Mouse (Mus musculus): ENCODE measurements around the gene Tmsb15b2. TPM values are rescaled to one million over a fixed set of nuclear protein-coding genes. Genes with fewer than 3 reads are reported as not detected.

Tmsb15b2 gene
- total and polyA plus RNA-seq, 3 experiments = not detected

GRCm38 (mm10) chrX:137015099-137015709 is 39.9 kb upstream of the Tmsb15b2 start:
- DNase-seq (ENCODE audit: low read depth, low spot score) = peak; percentile 87
- Histone ChIP-seq H3K9ac (ENCODE audit: control insufficient read depth, low read depth, low read length, poor library complexity, severe bottlenecking) (no peak overlapping the region), H3K27ac (ENCODE audit: control insufficient read depth, low read depth, low read length) (no peak overlapping the region), H3K4me1 (ENCODE audit: control insufficient read depth in 1 of 2, insufficient read depth in 2 of 2, low read length in 2 of 2) (no peaks in the 10 kb centered on the region; a peak in 1 of 4 replicates), H3K36me3 (ENCODE audit: control insufficient read depth in 1 of 2, insufficient read depth in 2 of 2, low read length in 2 of 2) (peaks cover 2 to 3% of the 10 kb centered on the region in 2 experiments; a peak in 3 of 4 replicates), H3K79me2 (ENCODE audit: control insufficient read depth, insufficient read depth, low read length, poor library complexity) (no peaks in the 10 kb centered on the region), H3K27me3 (ENCODE audit: control insufficient read depth in 1 of 2, insufficient read depth in 2 of 2, low read length in 2 of 2) (no peaks in the 10 kb centered on the region), H3K4me3 (ENCODE audit: control insufficient read depth in 1 of 2, insufficient read depth in 1 of 2, low read depth in 2 of 2, low read length in 2 of 2) (no peak overlapping the region), H3K9me3 (replicated peaks; ENCODE audit: insufficient read depth, low read length) (no peaks in the 10 kb centered on the region)
- no peak for TF ChIP-seq POLR2AphosphoS5 (IDR thresholded peaks at IDR 0.05; ENCODE audit: borderline replicate concordance, low read depth, low read length)
- no peak for TF ChIP-seq RCOR1 (IDR thresholded peaks at IDR 0.05; ENCODE audit: low read depth, low read length)
- no peak for TF ChIP-seq BHLHE40 (IDR thresholded peaks at IDR 0.05; ENCODE audit: borderline replicate concordance, low read depth, low read length)
- no peak for TF ChIP-seq JUND (IDR thresholded peaks at IDR 0.05; ENCODE audit: low read depth, low read length)
- no peak for TF ChIP-seq MAZ (IDR thresholded peaks at IDR 0.05; ENCODE audit: low read depth, low read length)
- no peak for TF ChIP-seq MYB (IDR thresholded peaks at IDR 0.05; ENCODE audit: low read depth, low read length)
- no peak for TF ChIP-seq POLR2AphosphoS2 (IDR thresholded peaks at IDR 0.05; ENCODE audit: low read length)
- no peak for TF ChIP-seq E2F4 (IDR thresholded peaks at IDR 0.05; ENCODE audit: borderline replicate concordance, low read depth, low read length)
- TF ChIP-seq GATA1 (IDR thresholded peaks at IDR 0.05; ENCODE audit: low read depth, low read length) = no peak
- TF ChIP-seq SIN3A (IDR thresholded peaks at IDR 0.05; ENCODE audit: low read length) = no peak
- no peak for TF ChIP-seq USF1 (IDR thresholded peaks at IDR 0.05; ENCODE audit: low read depth, low read length)
- no peak for TF ChIP-seq POLR2A (IDR thresholded peaks at IDR 0.05; ENCODE audit: control insufficient read depth in 1 of 2, insufficient read depth in 1 of 2, low read depth in 1 of 2, low read length in 2 of 2, poor library complexity in 1 of 2)
- TF ChIP-seq GABPA (IDR thresholded peaks at IDR 0.05; ENCODE audit: low read depth, low read length) = no peak
- no peak for TF ChIP-seq TAL1 (IDR thresholded peaks at IDR 0.05; ENCODE audit: low read length)
- TF ChIP-seq RAD21 (IDR thresholded peaks at IDR 0.05; ENCODE audit: low read depth, low read length) = peak; percentile 69
- no peak for TF ChIP-seq NRF1 (IDR thresholded peaks at IDR 0.05; ENCODE audit: insufficient read depth, low read depth, low read length, poor library complexity, severe bottlenecking)
- no peak for TF ChIP-seq EP300 (IDR thresholded peaks at IDR 0.05; ENCODE audit: low read depth in 1 of 2, low read length in 2 of 2)
- TF ChIP-seq ZC3H11A (IDR thresholded peaks at IDR 0.05; ENCODE audit: low read depth, low read length) = peak; percentile 49; the same call in 1 of the 2 replicates
- TF ChIP-seq TCF12 (IDR thresholded peaks at IDR 0.05; ENCODE audit: low read depth, low read length) = no peak
- no peak for TF ChIP-seq CHD2 (IDR thresholded peaks at IDR 0.05; ENCODE audit: low read length)
- TF ChIP-seq ETS1 (IDR thresholded peaks at IDR 0.05; ENCODE audit: low read depth, low read length) = no peak
- TF ChIP-seq SMC3 (IDR thresholded peaks at IDR 0.05; ENCODE audit: low read depth, low read length) = peak; percentile 83
- TF ChIP-seq CTCF (IDR thresholded peaks at IDR 0.05 in 2 of 3, conservative IDR thresholded peaks at IDR 0.05 in 1 of 3; ENCODE audit: control insufficient read depth in 1 of 3, insufficient read depth in 1 of 3, low read depth in 2 of 3, low read length in 3 of 3, poor library complexity in 1 of 3, severe bottlenecking in 1 of 3) = peak; percentile 46 to 87 (median 71)
- no peak for TF ChIP-seq MEF2A (IDR thresholded peaks at IDR 0.05; ENCODE audit: extremely low read depth, insufficient replicate concordance, low read depth, low read length, poor library complexity, severe bottlenecking)
- TF ChIP-seq ZNF384 (IDR thresholded peaks at IDR 0.05; ENCODE audit: low read depth, low read length) = no peak
- no peak for TF ChIP-seq TBP (IDR thresholded peaks at IDR 0.05; ENCODE audit: low read depth, low read length)
- TF ChIP-seq MAFK (IDR thresholded peaks at IDR 0.05; ENCODE audit: borderline replicate concordance, low read depth, low read length) = no peak
- TF ChIP-seq MYC (IDR thresholded peaks at IDR 0.05; ENCODE audit: low read depth, low read length) = no peak
- TF ChIP-seq ELF1 (IDR thresholded peaks at IDR 0.05; ENCODE audit: low read depth, low read length) = no peak
- no peak for TF ChIP-seq ZKSCAN1 (IDR thresholded peaks at IDR 0.05; ENCODE audit: low read depth, low read length)
- TF ChIP-seq USF2 (IDR thresholded peaks at IDR 0.05; ENCODE audit: borderline replicate concordance in 1 of 2, insufficient read depth in 1 of 2, low read depth in 1 of 2, low read length in 2 of 2) = no peak
- TF ChIP-seq MAX (IDR thresholded peaks at IDR 0.05; ENCODE audit: low read length) = no peak
- TF ChIP-seq UBTF (IDR thresholded peaks at IDR 0.05; ENCODE audit: borderline replicate concordance, insufficient read depth, low read depth, low read length) = no peak
